Mouse (Mus musculus) liver, postnatal 0 days (tissue): ENCODE data around the gene Csnk2a2. TPM values are rescaled to one million over a fixed set of nuclear protein-coding genes. Genes with fewer than 3 reads are reported as not detected.

Experiments
- ATAC-seq: fragments of 200-750 bp; cut with Nextera tagmentation; 2 replicates; pipeline ENCODE4 v1.8.0; 2017; ENCODE audit warnings: mild to moderate bottlenecking, moderate library complexity
- DNase-seq: peaks from one replicate; pipeline ENCODE4 v3.0.0-alpha.2; 2016
- H3K27ac ChIP-seq: fragments of 300-500 bp; sonication (generic); 2 replicates; pipeline ENCODE4 v1.5.1; 2014; ENCODE audit warnings: antibody characterized with exemption, moderate library complexity, mild to moderate bottlenecking, low read depth
- H3K27me3 ChIP-seq: fragments of 300-500 bp; sonication (generic); 2 replicates; pipeline ENCODE4 v1.6.1; 2014; ENCODE audit warnings: low read length, control low read depth, mixed read lengths; ENCODE audit not compliant: insufficient read depth
- H3K36me3 ChIP-seq: fragments of 300-500 bp; sonication (generic); replicated peaks from 2 replicates; pipeline ENCODE4 v1.6.1; 2014; ENCODE audit warnings: mild to moderate bottlenecking, control low read depth, low read length, moderate library complexity, mixed read lengths; ENCODE audit not compliant: insufficient read depth
- H3K4me1 ChIP-seq: fragments of 300-500 bp; sonication (generic); 2 replicates; pipeline ENCODE4 v1.6.1; 2014; ENCODE audit warnings: antibody characterized with exemption, mild to moderate bottlenecking, control low read depth; ENCODE audit not compliant: insufficient read depth
- H3K4me2 ChIP-seq: fragments of 300-500 bp; sonication (generic); 2 replicates; pipeline ENCODE4 v1.6.1; 2014; ENCODE audit warnings: low read depth, mild to moderate bottlenecking, low read length, moderate library complexity, mixed read lengths
- H3K4me3 ChIP-seq: fragments of 300-500 bp; sonication (generic); 2 replicates; pipeline ENCODE4 v1.5.1; 2014; ENCODE audit warnings: low read depth, low read length
- H3K9ac ChIP-seq: fragments of 300-500 bp; sonication (generic); replicated peaks from 2 replicates; pipeline ENCODE4 v1.6.1; 2014; ENCODE audit warnings: mild to moderate bottlenecking, moderate library complexity
- H3K9me3 ChIP-seq: fragments of 300-500 bp; sonication (generic); 2 replicates; pipeline ENCODE4 v1.6.1; 2016; ENCODE audit warnings: mild to moderate bottlenecking, control low read depth, low read length, mixed read lengths
- CTCF ChIP-seq: sonication (generic); IDR thresholded peaks from 2 replicates; pipeline ENCODE4 v1.5.1; 2016; ENCODE audit warnings: antibody characterized with exemption, low read depth
- EP300 ChIP-seq: IDR thresholded peaks from 2 replicates; pipeline ENCODE4 v1.6.1; 2016; ENCODE audit warnings: antibody characterized with exemption, low read depth, mild to moderate bottlenecking
- WGBS: fragments of 180-500 bp; shearing (Covaris S2); extraction: QIAGEN DNeasy Blood & Tissue Kit; methylation state at CpG from one replicate; pipeline ENCODE4 v1.1.7; 2014; ENCODE audit not compliant: insufficient replicate concordance; 5-methylcytosine and 5-hydroxymethylcytosine counted together
- polyA plus RNA-seq: library from polyadenylated mRNA; unstranded; fragments of >200 nt; fragmentation: Nextera tagmentation; extraction: Ambion mirVana; gene quantifications from 2 replicates; pipeline ENCODE4 v1.2.1, GENCODE M21; 2015

Gene Csnk2a2
- polyA plus RNA-seq, 1 experiment from 2014 or later = 4.7 TPM

- 37% methylated on average over 10 of the region's 10 CpGs for WGBS
- no peaks in the 10 kb centered on the region for H3K9me3 ChIP-seq
- H3K4me1 ChIP-seq = peaks cover 2% of the 10 kb centered on the region; the same call in 1 of the 2 replicates
- TF ChIP-seq CTCF (no peak), EP300 (no peak)
- H3K9ac ChIP-seq = no peak overlapping the region
- no peak overlapping the region for H3K4me3 ChIP-seq
- ATAC-seq = no peak; the same call in 1 of the 2 replicates
- H3K36me3 ChIP-seq = no peaks in the 10 kb centered on the region
- H3K4me2 ChIP-seq = no peak overlapping the region
- no peaks in the 10 kb centered on the region for H3K27me3 ChIP-seq
- DNase-seq = no peak
- no peak overlapping the region for H3K27ac ChIP-seq
Measured at GRCm38 (mm10) chr8:95411309-95411972, 78.4 kb downstream of the Csnk2a2 start.

GRCm38 (mm10) chr8:95409518-95409917 lies 80.3 kb downstream of the Csnk2a2 start:
- no peak overlapping the region for H3K4me2 ChIP-seq
- ATAC-seq (no peak), DNase-seq (no peak)
- H3K27ac ChIP-seq = no peak overlapping the region
- WGBS = 60% methylated on average over 5 of the region's 5 CpGs
- no peaks in the 10 kb centered on the region for H3K9me3 ChIP-seq
- TF ChIP-seq CTCF (no peak), EP300 (no peak)
- H3K4me3 ChIP-seq = no peak overlapping the region
- no peaks in the 10 kb centered on the region for H3K36me3 ChIP-seq
- H3K27me3 ChIP-seq = no peaks in the 10 kb centered on the region
- peaks cover 2% of the 10 kb centered on the region; the same call in 1 of the 2 replicates for H3K4me1 ChIP-seq
- H3K9ac ChIP-seq = no peak overlapping the region

DNA sequence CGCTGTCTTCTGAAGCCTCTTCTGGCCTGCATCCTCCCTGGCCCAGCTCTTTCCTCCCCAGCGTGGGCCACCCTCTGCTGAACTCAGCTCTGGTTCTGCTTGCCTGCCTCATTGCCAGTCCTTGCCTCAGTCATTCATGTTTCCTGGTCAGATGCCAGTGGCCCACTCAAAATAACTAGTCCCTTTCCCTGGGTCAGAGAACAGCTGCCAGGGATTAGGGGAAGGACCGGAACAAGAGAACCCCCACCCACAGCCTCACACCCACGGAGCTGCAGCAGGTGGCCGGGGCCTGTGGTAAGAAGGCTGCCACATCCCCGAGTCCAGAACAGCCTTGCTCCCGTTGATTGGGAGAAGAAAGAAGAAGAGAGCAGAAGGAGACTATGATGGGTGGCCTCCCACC lies 88.7 kb downstream of the Csnk2a2 start:
- H3K4me3 ChIP-seq = no peak overlapping the region
- no peak overlapping the region for H3K4me2 ChIP-seq
- H3K9ac ChIP-seq = no peak overlapping the region
- ATAC-seq = no peak
- TF ChIP-seq CTCF (no peak), EP300 (no peak)
- no peak for DNase-seq
- H3K27ac ChIP-seq = no peak overlapping the region
- no peaks in the 10 kb centered on the region; the same call in 1 of the 2 replicates for H3K4me1 ChIP-seq
- no peaks in the 10 kb centered on the region for H3K27me3 ChIP-seq
- 74% methylated on average over 7 of the region's 7 CpGs for WGBS
- no peaks in the 10 kb centered on the region for H3K9me3 ChIP-seq
- no peaks in the 10 kb centered on the region for H3K36me3 ChIP-seq

DNA sequence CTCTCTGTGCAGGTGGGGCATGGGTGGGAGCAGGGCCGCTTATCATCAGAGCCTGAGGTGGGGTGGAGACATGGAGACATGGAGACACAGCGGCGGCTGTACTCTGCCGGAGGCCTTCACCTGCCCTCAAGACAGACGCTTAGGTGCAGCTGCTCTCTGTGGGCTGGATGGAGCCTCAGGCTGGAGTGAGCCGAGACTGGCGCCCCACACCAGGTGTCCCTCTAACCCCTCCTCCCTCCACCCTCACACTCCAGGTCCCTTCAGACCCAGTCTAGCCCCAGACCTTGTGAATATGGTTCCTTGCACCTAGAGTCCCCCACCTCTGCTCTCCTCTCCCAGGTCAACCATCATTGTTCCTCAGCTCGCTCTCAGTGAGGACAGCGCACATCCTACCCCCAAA lies 90.7 kb downstream of the Csnk2a2 start:
- Histone ChIP-seq H3K27me3 (no peaks in the 10 kb centered on the region), H3K9me3 (no peaks in the 10 kb centered on the region), H3K4me2 (no peak overlapping the region), H3K4me3 (no peak overlapping the region), H3K4me1 (no peaks in the 10 kb centered on the region; the same call in 1 of the 2 replicates), H3K27ac (no peak overlapping the region), H3K36me3 (no peaks in the 10 kb centered on the region), H3K9ac (no peak overlapping the region)
- no peak for DNase-seq
- no peak for ATAC-seq
- TF ChIP-seq CTCF (no peak), EP300 (no peak)
- WGBS = 87% methylated on average over 9 of the region's 9 CpGs

- Histone ChIP-seq H3K9me3 (no peaks in the 10 kb centered on the region), H3K27me3 (no peaks in the 10 kb centered on the region), H3K4me2 (no peak overlapping the region), H3K27ac (no peak overlapping the region), H3K9ac (no peak overlapping the region), H3K4me1 (peaks cover 3% of the 10 kb centered on the region; the same call in 1 of the 2 replicates), H3K36me3 (no peaks in the 10 kb centered on the region), H3K4me3 (no peak overlapping the region)
- WGBS = 48% methylated on average over 5 of the region's 5 CpGs
- ATAC-seq (no peak), DNase-seq (no peak)
- no peak for TF ChIP-seq EP300
- TF ChIP-seq CTCF = no peak
Measured at GRCm38 (mm10) chr8:95397201-95397600, 92.6 kb downstream of the Csnk2a2 start.

DNA sequence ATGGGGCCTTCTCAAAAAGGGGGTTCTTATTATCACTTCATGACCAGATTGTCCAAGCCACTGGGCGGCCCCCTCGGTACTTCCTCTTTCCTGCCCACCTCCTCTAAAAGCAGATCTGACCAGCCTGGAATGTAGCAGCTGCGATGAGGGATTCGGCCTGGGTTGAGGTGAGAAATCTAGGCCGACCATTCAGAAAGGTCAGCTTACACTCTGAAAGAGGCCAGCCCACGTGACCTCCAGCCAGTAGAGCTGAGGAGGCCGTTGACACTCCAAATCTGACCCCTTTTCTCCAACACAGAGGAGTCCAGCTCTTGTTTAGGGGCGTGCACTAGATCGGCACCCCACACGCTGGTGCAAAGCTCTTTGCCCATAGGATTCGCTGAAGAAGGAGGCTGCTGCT lies 93.1 kb downstream of the Csnk2a2 start:
- DNase-seq (no peak), ATAC-seq (no peak)
- Histone ChIP-seq H3K27me3 (no peaks in the 10 kb centered on the region), H3K9me3 (no peaks in the 10 kb centered on the region), H3K4me3 (no peak overlapping the region), H3K36me3 (no peaks in the 10 kb centered on the region), H3K4me1 (peaks cover 3% of the 10 kb centered on the region; the same call in 1 of the 2 replicates), H3K27ac (no peak overlapping the region), H3K4me2 (no peak overlapping the region), H3K9ac (no peak overlapping the region)
- 42% methylated on average over 11 of the region's 11 CpGs for WGBS
- TF ChIP-seq CTCF (no peak), EP300 (no peak)

Other genes with a start within 250 kb of the Csnk2a2 start
- 0.08 and 0.29 TPM in 2 replicates for gene Cngb1, start 183.5 kb downstream of the Csnk2a2 start, polyA plus RNA-seq
- not detected in 2 replicates for gene Tepp, start 179.5 kb downstream of the Csnk2a2 start, polyA plus RNA-seq
- gene Zfp319, start 158.1 kb downstream of the Csnk2a2 start, polyA plus RNA-seq = 0.94 and 0.97 TPM in 2 replicates
- 10.9 and 12.0 TPM in 2 replicates for gene Usb1, start 157.8 kb downstream of the Csnk2a2 start, polyA plus RNA-seq
- 0.66 and 0.76 TPM in 2 replicates for gene Mmp15, start 137.8 kb downstream of the Csnk2a2 start, polyA plus RNA-seq
- gene Cfap20, start 55.2 kb downstream of the Csnk2a2 start, polyA plus RNA-seq = 30.4 and 33.1 TPM in 2 replicates
- gene Ccdc113, start 44.0 kb upstream of the Csnk2a2 start, polyA plus RNA-seq = not detected in 2 replicates
- gene Prss54, start 86.3 kb upstream of the Csnk2a2 start, polyA plus RNA-seq = not detected in 2 replicates
- 3.9 and 5.1 TPM in 2 replicates for gene Gins3, start 143.4 kb upstream of the Csnk2a2 start, polyA plus RNA-seq
- 0.48 and 0.92 TPM in 2 replicates for gene Ndrg4, start 186.9 kb upstream of the Csnk2a2 start, polyA plus RNA-seq
- gene Setd6, start 225.8 kb upstream of the Csnk2a2 start, polyA plus RNA-seq = 14.0 and 18.4 TPM in 2 replicates